8 mouse cellular contexts compared by ENCODE assay signal in genomic region chr4:109735754-109736153, GRCm38 (mm10). TPM values are rescaled to one million over a fixed set of nuclear protein-coding genes. Genes with fewer than 3 reads are reported as not detected.
DNase-seq lines count a peak whose midpoint lies in the region; ATAC-seq lines count a peak whose summit lies in the region.
"Had no signal": no experiment of that assay in that cellular context is flagged by ENCODE, and none has a peak within 500 bp of the region (broad histone marks: within the 10 kb centered on the region; RNA-seq: fewer than 3 reads in every experiment).

No protein-coding gene starts in this region.

- no peaks in the 10 kb centered on the region for H3K9me3 ChIP-seq in midbrain, embryonic 13.5 days
- H3K9me3 ChIP-seq in midbrain, embryonic 10.5 days (replicated peaks) = no peaks in the 10 kb centered on the region
- H3K9me3 ChIP-seq: liver, embryonic 15.5 days had no signal

- peaks cover 4% of the 10 kb centered on the region; the same call in 1 of the 2 replicates for H3K4me1 ChIP-seq in midbrain, embryonic 13.5 days (replicated peaks)
- H3K4me1 ChIP-seq in midbrain, embryonic 10.5 days = peaks cover 5% of the 10 kb centered on the region; the same call in 1 of the 2 replicates
- H3K4me1 ChIP-seq: liver, embryonic 15.5 days had no signal

- peak; percentile 17; the same call in 1 of the 2 replicates for ATAC-seq in midbrain, embryonic 13.5 days
- ATAC-seq in megakaryocyte progenitor cell, adult 5-6 weeks (replicated peaks; ENCODE audit: poor library complexity) = 0 out of 2 replicates have a peak, but pooled peaks have one; percentile 31

- no peak for DNase-seq in midbrain, embryonic 10.5 days (ENCODE audit: low spot score)
- peak; percentile 62 to 74 for DNase-seq in cerebellum, adult 18-20 months
- peak; percentile 32 for DNase-seq in gastrocnemius, postnatal 36 days
- no peak for DNase-seq in ovary, adult 18-20 months (ENCODE audit: low spot score)
- DNase-seq in left cerebral cortex, postnatal 25 days (ENCODE audit: low spot score in 2 of 2) = no peak

- 64% methylated on average over 1 of the region's 1 CpGs for WGBS in midbrain, embryonic 13.5 days
- WGBS in midbrain, embryonic 10.5 days = 64% methylated on average over 1 of the region's 1 CpGs

- H3K27ac ChIP-seq in midbrain, embryonic 13.5 days = no peak overlapping the region
- H3K27ac ChIP-seq in midbrain, embryonic 10.5 days (replicated peaks) = no peak overlapping the region
- H3K27ac ChIP-seq: liver, embryonic 15.5 days had no signal

- H3K27me3 ChIP-seq in midbrain, embryonic 13.5 days = no peaks in the 10 kb centered on the region
- no peaks in the 10 kb centered on the region for H3K27me3 ChIP-seq in midbrain, embryonic 10.5 days (ENCODE audit: low read depth, poor library complexity, severe bottlenecking)
- H3K27me3 ChIP-seq: liver, embryonic 15.5 days had no signal

- no peak overlapping the region for H3K9ac ChIP-seq in midbrain, embryonic 13.5 days (replicated peaks)
- H3K9ac ChIP-seq: liver, embryonic 15.5 days had no signal

- no peak overlapping the region for H3K4me2 ChIP-seq in midbrain, embryonic 13.5 days (replicated peaks)
- H3K4me2 ChIP-seq: liver, embryonic 15.5 days had no signal

- no peak overlapping the region for H3K4me3 ChIP-seq in midbrain, embryonic 13.5 days (replicated peaks)
- no peak overlapping the region for H3K4me3 ChIP-seq in midbrain, embryonic 10.5 days
- H3K4me3 ChIP-seq: liver, embryonic 15.5 days had no signal

- intact Hi-C loops in gastrocnemius, postnatal 36 days (cut with DNase I) = no loop called here
- intact Hi-C loops in left cerebral cortex, postnatal 25 days (cut with DNase I) = no loop called here

- peaks cover 5% of the 10 kb centered on the region; the same call in 1 of the 2 replicates for H3K36me3 ChIP-seq in midbrain, embryonic 13.5 days
- H3K36me3 ChIP-seq in midbrain, embryonic 10.5 days = 0 out of 2 replicates have a peak, but pooled peaks cover 5% of the 10 kb centered on the region

RNA-seq across cellular contexts. Expression of gene Faf1, which starts 59.4 kb away (rescaled TPM):
- polyA plus RNA-seq in midbrain, embryonic 13.5 days (2015; fragmentation: Nextera tagmentation; extraction: Ambion mirVana) = 29.2 and 32.9 TPM in 2 replicates
- 28.7 and 30.5 TPM in 2 replicates for polyA plus RNA-seq in midbrain, embryonic 10.5 days (2016; fragmentation: Nextera tagmentation; extraction: Ambion mirVana)
- total RNA-seq in gastrocnemius, postnatal 36 days (2021) = 10 to 100 TPM; 32.3 to 35.6 TPM
- total RNA-seq in megakaryocyte progenitor cell, adult 5-6 weeks (2015) = 42.8 and 47.9 TPM in 2 replicates
- 41.4 and 54.7 TPM in 2 replicates for total RNA-seq in megakaryocyte progenitor cell, adult 5-6 weeks (2017)
- total RNA-seq in left cerebral cortex, postnatal 25 days (2021) = 10 to 100 TPM; 22.2 to 22.6 TPM

Comparison
In these comparisons a context has a peak if more than half of its experiments do, and no peak if none do; other contexts are left out.
1. DNase-seq: peak in cerebellum, adult 18-20 months (2 of 2) and gastrocnemius, postnatal 36 days (2 of 2); none in midbrain, embryonic 10.5 days (single experiment), ovary, adult 18-20 months (single experiment) and left cerebral cortex, postnatal 25 days (0 of 2).